Mouse (Mus musculus) heart, embryonic 12.5 days (tissue): ENCODE measurements around the gene Jdp2. TPM values are rescaled to one million over a fixed set of nuclear protein-coding genes. Genes with fewer than 3 reads are reported as not detected.

Experiments
- ATAC-seq: fragments of 200-750 bp; cut with Nextera tagmentation; 2 replicates; pipeline ENCODE4 v1.8.0; 2017; ENCODE audit warnings: moderate TSS enrichment, moderate library complexity; ENCODE audit not compliant: insufficient number of reproducible peaks, low FRiP score
- H3K27ac ChIP-seq: fragments of 300-500 bp; sonication (generic); 2 replicates; pipeline ENCODE4 v1.5.1; 2016; ENCODE audit warnings: mild to moderate bottlenecking, moderate library complexity; ENCODE audit not compliant: poor library complexity, severe bottlenecking
- H3K27me3 ChIP-seq: fragments of 300-500 bp; sonication (generic); replicated peaks from 2 replicates; pipeline ENCODE4 v1.6.1; 2016; ENCODE audit warnings: mild to moderate bottlenecking, moderate library complexity
- H3K36me3 ChIP-seq: fragments of 300-500 bp; sonication (generic); 2 replicates; pipeline ENCODE4 v1.6.1; 2016; ENCODE audit warnings: mild to moderate bottlenecking, moderate library complexity
- H3K4me1 ChIP-seq: fragments of 300-500 bp; sonication (generic); replicated peaks from 2 replicates; pipeline ENCODE4 v1.6.1; 2016; ENCODE audit warnings: mild to moderate bottlenecking
- H3K4me2 ChIP-seq: fragments of 300-500 bp; sonication (generic); 2 replicates; pipeline ENCODE4 v1.6.1; 2016; ENCODE audit warnings: mild to moderate bottlenecking, moderate library complexity
- H3K4me3 ChIP-seq: fragments of 300-500 bp; sonication (generic); 2 replicates; pipeline ENCODE4 v1.5.1; 2016; ENCODE audit warnings: mild to moderate bottlenecking
- H3K9ac ChIP-seq: fragments of 300-500 bp; sonication (generic); 2 replicates; pipeline ENCODE4 v1.6.1; 2016; ENCODE audit warnings: mild to moderate bottlenecking, moderate library complexity
- H3K9me3 ChIP-seq: fragments of 300-500 bp; sonication (generic); replicated peaks from 2 replicates; pipeline ENCODE4 v1.6.1; 2016; ENCODE audit warnings: mild to moderate bottlenecking, moderate library complexity
- WGBS: fragments of 180-500 bp; shearing (Covaris S2); methylation state at CpG from one replicate; pipeline ENCODE4 v1.1.7; 2016; 5-methylcytosine and 5-hydroxymethylcytosine counted together
- polyA plus RNA-seq: library from polyadenylated mRNA; unstranded; fragments of >200 nt; fragmentation: Nextera tagmentation; extraction: Ambion mirVana; gene quantifications from 2 replicates; pipeline ENCODE4 v1.2.1, GENCODE M21; 2016

The Jdp2 gene
- polyA plus RNA-seq, 1 experiment from 2014 or later = 0.56 TPM

DNA sequence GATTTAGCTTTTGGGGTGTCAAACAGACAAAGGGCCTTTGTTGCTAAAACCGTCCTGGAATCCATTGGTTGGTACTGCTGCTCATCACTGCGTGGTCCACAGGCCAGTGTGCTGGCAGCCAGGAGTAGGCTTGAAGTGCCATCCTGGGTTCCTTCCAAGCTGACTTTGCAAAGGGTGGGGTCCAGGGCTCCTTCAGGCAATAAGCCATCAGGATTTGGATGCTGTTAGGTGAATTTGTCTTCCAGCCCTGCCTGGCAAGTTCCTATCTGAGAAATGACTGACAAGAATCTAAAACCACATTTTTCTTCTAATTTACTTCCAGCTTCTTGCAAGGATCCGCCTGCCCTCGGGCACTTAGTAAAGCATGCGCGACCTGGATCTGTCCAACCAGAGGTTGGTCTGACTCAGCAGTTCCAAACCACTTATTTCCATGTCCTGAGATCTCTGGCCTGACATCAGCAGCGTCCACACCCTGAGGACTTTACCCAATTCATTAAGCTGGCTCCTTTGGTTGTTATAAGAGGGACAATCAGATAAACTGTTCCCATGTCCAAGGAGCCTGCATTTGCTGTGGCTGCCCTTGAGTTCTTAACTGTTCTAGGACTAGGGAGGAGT, 20.6 kb downstream of the Jdp2 start:
- no peak overlapping the region for H3K27ac ChIP-seq
- H3K9me3 ChIP-seq = no peaks in the 10 kb centered on the region
- 72% methylated on average over 7 of the region's 7 CpGs for WGBS

DNA sequence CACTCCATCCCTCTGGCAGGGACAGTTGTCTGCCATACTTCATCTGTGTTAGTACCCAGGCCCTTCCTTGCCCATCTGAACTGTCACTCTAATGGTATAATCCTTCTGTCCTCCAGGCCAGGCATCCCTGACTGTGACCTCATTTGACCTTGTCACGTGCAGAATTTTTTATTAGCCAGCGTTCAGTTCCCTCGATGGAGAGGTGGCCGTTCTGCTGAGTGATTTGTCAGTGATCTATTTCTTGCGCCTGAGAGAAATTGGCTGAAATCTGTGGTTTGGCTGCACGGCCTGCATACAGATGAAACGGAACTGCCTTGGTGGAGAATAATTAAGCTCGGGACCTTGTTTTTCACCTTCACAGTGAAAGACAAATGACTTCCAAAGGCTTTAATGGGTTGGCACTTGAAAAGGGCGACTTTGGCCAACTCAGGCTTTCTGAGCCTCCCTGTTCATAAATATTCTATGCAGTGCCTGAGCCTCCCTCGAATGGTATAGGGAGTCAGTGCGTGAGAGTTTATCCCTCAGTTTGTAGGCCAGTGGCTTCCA, 21.1 kb downstream of the Jdp2 start:
- no peak overlapping the region for H3K4me3 ChIP-seq
- H3K9me3 ChIP-seq = no peaks in the 10 kb centered on the region
- H3K4me2 ChIP-seq = no peak overlapping the region
- no peak overlapping the region for H3K9ac ChIP-seq
- no peak overlapping the region for H3K27ac ChIP-seq
- 67% methylated on average over 11 of the region's 11 CpGs for WGBS
- peaks cover 39% of the 10 kb centered on the region for H3K4me1 ChIP-seq
- no peak for ATAC-seq
- H3K36me3 ChIP-seq = peaks cover 13% of the 10 kb centered on the region; the same call in 1 of the 2 replicates
- H3K27me3 ChIP-seq = no peaks in the 10 kb centered on the region

More for the DNA sequence above, 20.6 kb downstream of the Jdp2 start:
- Histone ChIP-seq H3K9ac (no peak overlapping the region), H3K4me1 (peaks cover 36% of the 10 kb centered on the region), H3K4me3 (no peak overlapping the region), H3K4me2 (no peak overlapping the region), H3K36me3 (0 out of 2 replicates have a peak, but pooled peaks cover 13% of the 10 kb centered on the region), H3K27me3 (no peaks in the 10 kb centered on the region)
- ATAC-seq = no peak

DNA sequence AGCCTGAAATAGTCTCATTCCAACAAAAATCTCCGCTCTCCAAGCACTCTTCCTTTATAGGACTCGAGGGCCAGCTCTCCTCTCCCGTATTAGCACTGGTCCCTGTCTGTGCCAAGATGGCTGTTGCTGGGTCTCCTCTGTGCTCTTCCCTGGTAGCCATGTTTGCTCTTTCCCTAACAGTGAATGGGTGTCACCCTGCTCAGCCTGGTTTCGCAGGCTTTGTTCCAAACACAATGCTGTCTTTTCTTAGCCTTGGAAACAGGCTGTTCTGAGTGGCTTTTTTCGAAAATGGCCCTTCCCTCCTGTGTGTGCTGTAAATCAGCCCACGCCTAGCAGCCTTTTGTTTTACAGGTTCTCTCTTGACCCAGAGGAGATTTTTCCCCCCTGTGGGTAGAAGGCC, 22.2 kb downstream of the Jdp2 start:
- WGBS = 79% methylated on average over 6 of the region's 6 CpGs
- Histone ChIP-seq H3K4me3 (no peak overlapping the region), H3K36me3 (peaks cover 13% of the 10 kb centered on the region; the same call in 1 of the 2 replicates), H3K9ac (no peak overlapping the region), H3K4me1 (peaks cover 43% of the 10 kb centered on the region), H3K9me3 (no peaks in the 10 kb centered on the region), H3K27ac (no peak overlapping the region), H3K4me2 (no peak overlapping the region), H3K27me3 (no peaks in the 10 kb centered on the region)
- ATAC-seq = no peak

DNA sequence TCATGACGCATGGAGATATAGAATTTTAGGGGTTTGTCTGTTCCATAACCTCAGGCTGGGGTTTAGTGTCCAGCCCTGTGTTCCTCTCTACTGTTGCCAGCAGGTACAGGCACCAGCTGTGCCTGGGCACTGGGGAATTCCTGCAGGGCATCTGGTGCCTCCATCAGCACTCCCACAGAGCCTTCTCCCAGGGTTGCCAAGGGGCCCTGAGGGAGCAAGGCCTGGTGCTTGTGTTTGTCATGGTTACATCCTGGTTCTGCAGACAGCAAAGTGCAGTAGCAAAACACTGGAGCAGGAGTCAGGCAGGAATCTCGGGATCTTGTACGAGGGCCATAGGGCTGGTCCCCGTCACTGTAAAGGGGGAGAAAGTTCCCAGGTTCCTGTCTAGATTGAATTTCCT, 22.8 kb downstream of the Jdp2 start:
- H3K4me2 ChIP-seq = no peak overlapping the region
- H3K9me3 ChIP-seq = no peaks in the 10 kb centered on the region
- WGBS = 65% methylated on average over 4 of the region's 4 CpGs
- peaks cover 44% of the 10 kb centered on the region for H3K4me1 ChIP-seq
- H3K27ac ChIP-seq = no peak overlapping the region
- no peaks in the 10 kb centered on the region for H3K27me3 ChIP-seq
- H3K9ac ChIP-seq = no peak overlapping the region
- H3K36me3 ChIP-seq = peaks cover 13% of the 10 kb centered on the region; the same call in 1 of the 2 replicates
- ATAC-seq = no peak
- no peak overlapping the region for H3K4me3 ChIP-seq

DNA sequence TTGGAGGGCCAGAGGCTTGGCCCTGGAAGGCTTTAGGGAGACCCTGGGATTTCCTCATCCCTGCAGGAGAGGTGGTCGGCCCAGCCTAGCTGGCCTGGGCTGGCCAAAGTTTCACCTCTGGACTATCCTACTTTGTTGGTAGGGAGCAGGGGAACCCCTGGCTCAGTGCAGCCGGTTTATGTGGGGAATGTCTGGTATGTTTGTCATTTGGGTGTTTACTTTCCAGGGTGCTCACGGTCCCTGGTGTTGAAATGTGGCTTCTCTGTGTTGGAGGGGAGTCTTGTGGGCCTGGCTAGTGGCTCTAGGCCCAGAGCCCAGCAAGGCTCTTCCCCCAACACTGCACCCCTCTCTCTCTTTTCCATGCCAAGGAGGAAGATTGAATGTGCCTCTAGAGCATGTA, 24.9 kb downstream of the Jdp2 start:
- no peak for ATAC-seq
- WGBS = 26% methylated on average over 3 of the region's 3 CpGs
- peaks cover 37% of the 10 kb centered on the region for H3K4me1 ChIP-seq
- H3K27me3 ChIP-seq = no peaks in the 10 kb centered on the region
- no peak overlapping the region for H3K4me3 ChIP-seq
- H3K36me3 ChIP-seq = peaks cover 7% of the 10 kb centered on the region; the same call in 1 of the 2 replicates
- no peak overlapping the region for H3K4me2 ChIP-seq
- H3K9ac ChIP-seq = no peak overlapping the region
- peak overlapping the region; percentile 28 for H3K27ac ChIP-seq
- H3K9me3 ChIP-seq = no peaks in the 10 kb centered on the region

DNA sequence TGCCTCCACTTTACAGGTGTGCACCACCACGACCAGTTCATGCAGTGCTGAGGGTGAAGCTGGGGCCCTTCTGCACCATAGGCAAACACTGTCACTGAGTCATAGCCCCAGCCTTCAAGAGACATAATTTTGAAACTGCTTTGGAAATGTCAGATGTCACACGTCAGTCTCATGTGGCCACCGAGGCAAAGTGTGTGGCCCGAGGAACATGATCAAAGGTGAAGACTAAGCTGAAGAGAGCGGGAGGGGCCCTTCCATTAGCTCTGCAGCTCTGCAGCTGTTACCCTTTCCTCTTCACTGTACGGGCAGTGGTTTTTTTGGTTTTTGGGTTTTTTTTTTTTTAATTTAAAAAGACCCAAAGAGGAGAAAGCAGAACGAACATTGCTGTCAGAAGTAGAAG, 25.8 kb downstream of the Jdp2 start:
- H3K4me1 ChIP-seq = peaks cover 40% of the 10 kb centered on the region
- no peaks in the 10 kb centered on the region for H3K9me3 ChIP-seq
- no peak overlapping the region for H3K27ac ChIP-seq
- H3K36me3 ChIP-seq = peaks cover 6% of the 10 kb centered on the region; the same call in 1 of the 2 replicates
- 0 out of 2 replicates have a peak overlapping the region, but pooled peaks have one; percentile 15 for H3K9ac ChIP-seq
- ATAC-seq = no peak
- H3K4me2 ChIP-seq = no peak overlapping the region
- WGBS = 82% methylated on average over 7 of the region's 7 CpGs
- no peak overlapping the region for H3K4me3 ChIP-seq
- no peaks in the 10 kb centered on the region for H3K27me3 ChIP-seq

DNA sequence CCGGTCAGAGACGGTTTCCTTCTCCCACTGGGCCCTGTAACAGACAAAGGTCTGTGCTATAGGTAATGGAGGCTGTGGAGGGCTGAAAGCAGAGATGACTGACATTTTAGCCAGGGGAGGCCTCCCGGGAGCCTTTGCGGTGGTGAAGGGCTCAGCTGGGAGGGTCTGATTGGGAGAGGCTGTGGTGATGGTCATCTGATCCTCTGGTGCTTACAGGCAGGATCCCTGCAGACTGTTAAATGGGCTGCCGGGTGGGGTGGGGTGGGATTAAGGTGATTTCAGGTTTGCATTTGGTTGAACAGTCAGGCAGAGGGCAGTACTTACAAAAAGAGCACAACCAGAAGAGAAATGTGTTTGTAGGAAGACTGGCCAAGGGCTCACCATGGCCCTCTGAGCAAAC, 27.0 kb downstream of the Jdp2 start:
- H3K9me3 ChIP-seq = no peaks in the 10 kb centered on the region
- H3K4me3 ChIP-seq = no peak overlapping the region
- H3K9ac ChIP-seq = no peak overlapping the region
- H3K4me2 ChIP-seq = no peak overlapping the region
- H3K4me1 ChIP-seq = peaks cover 44% of the 10 kb centered on the region
- ATAC-seq = no peak
- H3K27me3 ChIP-seq = no peaks in the 10 kb centered on the region
- 50% methylated on average over 5 of the region's 5 CpGs for WGBS
- H3K27ac ChIP-seq = no peak overlapping the region
- H3K36me3 ChIP-seq = no peaks in the 10 kb centered on the region; the same call in 1 of the 2 replicates

DNA sequence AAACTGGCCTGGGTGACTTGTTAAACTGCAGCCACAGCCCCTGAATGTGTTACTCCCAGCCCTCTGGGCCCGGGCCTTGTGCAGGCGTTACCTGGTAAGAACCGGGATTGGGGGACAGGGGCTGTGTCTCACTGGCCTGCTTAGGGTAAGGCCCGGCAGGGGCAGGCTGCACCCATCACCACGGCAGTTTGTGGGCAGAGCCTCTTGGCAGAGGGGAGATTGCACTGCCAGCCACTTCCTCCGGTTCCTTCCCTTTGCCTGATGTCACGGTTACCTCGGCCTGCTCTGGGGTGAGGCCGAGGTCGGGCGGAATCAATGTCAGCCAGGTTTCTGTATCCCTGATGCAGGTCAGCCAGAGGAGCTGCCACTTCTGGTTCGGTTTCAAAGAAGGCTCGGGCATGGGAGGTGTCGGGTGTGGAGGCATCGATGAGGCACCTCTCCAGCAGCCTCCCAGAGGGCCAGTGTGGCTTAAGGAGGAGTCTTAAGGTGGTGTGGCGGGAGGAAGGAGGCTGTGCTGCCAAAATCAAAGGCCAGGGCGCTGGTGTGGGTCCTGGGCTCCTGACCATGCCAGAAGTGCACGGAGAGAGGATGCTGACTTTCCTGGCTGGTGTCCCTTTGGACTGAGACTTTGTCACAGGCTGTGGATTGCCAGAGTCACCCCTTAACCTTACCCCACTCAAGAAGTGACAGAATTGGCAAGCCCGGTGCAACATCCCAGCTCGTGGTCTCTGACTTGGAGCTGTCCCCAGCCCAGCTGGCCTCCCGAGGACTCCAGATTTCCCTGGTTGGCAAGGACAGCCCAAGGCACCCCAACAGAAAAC, 31.0 kb downstream of the Jdp2 start:
- no peak for ATAC-seq
- Histone ChIP-seq H3K27ac (no peak overlapping the region), H3K27me3 (no peaks in the 10 kb centered on the region)

DNA sequence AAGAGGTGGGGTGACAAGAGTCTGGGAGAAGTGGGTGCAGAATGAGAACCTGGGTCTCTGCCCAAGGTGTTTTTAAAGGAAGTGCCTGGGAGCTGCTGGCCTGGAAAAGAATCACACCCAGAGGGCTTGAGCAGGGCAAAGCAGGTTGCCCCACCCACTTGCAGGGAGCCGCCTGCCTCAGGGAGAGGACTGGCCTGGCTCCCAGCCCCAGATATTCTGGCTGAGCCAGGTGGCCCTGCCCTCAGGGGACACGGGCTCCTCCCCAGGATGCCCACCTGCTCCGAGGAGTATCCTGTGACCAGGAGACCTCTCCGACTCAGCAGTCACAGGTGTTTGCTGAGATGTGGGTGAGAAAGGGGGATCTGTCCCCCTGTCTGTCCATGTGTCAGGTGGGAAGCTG, 32.4 kb downstream of the Jdp2 start:
- Histone ChIP-seq H3K4me2 (no peak overlapping the region), H3K27ac (no peak overlapping the region), H3K27me3 (no peaks in the 10 kb centered on the region), H3K4me3 (no peak overlapping the region), H3K36me3 (peaks cover 40% of the 10 kb centered on the region), H3K9ac (no peak overlapping the region), H3K4me1 (peaks cover 9% of the 10 kb centered on the region), H3K9me3 (no peaks in the 10 kb centered on the region)
- WGBS = 61% methylated on average over 4 of the region's 4 CpGs
- no peak for ATAC-seq

More for the DNA sequence above, 31.0 kb downstream of the Jdp2 start:
- H3K36me3 ChIP-seq = peaks cover 35% of the 10 kb centered on the region
- 66% methylated on average over 21 of the region's 21 CpGs for WGBS
- 0 out of 2 replicates have a peak overlapping the region, but pooled peaks have one; percentile 3 for H3K9ac ChIP-seq
- peaks cover 17% of the 10 kb centered on the region for H3K4me1 ChIP-seq
- no peak overlapping the region for H3K4me3 ChIP-seq
- H3K9me3 ChIP-seq = no peaks in the 10 kb centered on the region
- H3K4me2 ChIP-seq = no peak overlapping the region

DNA sequence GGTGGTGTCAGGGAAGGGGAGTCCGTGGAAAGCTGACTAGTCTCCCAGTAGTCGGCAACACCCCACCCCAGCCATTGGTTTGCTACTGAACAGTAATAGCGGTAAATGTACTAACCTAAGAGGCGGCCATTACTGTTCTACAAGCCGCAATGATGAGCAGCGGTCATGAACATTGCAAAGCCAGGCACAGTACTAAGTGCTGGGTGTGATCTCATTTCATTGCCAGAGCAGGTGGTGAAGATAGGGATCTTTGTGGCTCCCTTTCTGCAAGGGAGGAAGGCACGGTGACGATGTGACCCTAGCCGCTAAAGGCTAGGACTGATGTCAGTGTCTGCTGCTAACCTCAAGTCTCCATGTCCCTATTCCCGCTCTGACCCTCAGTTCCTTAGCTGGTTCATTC, 33.5 kb downstream of the Jdp2 start:
- no peak overlapping the region for H3K9ac ChIP-seq
- ATAC-seq = no peak
- H3K36me3 ChIP-seq = peaks cover 40% of the 10 kb centered on the region
- no peaks in the 10 kb centered on the region for H3K27me3 ChIP-seq
- H3K9me3 ChIP-seq = no peaks in the 10 kb centered on the region
- H3K4me3 ChIP-seq = no peak overlapping the region
- WGBS = 89% methylated on average over 10 of the region's 10 CpGs
- peaks cover 7% of the 10 kb centered on the region for H3K4me1 ChIP-seq
- H3K27ac ChIP-seq = no peak overlapping the region
- no peak overlapping the region for H3K4me2 ChIP-seq

DNA sequence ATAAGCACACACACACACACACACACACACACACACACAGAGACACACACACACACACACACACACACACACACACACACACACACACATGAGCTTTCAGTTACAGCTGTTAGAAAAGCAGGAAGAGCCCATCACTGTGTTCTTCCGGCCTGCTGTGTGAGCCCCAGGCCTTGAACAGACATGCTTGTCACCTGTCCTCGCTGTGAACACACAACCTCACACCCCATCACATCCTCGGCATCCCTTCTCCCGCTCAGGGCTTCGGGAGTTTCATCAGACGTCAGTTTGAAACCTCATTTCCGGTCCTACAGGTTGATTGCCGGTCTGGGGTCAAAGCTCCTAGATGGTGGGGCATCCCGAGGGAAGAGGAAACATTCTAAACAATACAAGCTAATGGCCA, 39.1 kb downstream of the Jdp2 start:
- Histone ChIP-seq H3K27ac (no peak overlapping the region), H3K27me3 (no peaks in the 10 kb centered on the region), H3K4me2 (no peak overlapping the region), H3K4me1 (peaks cover 29% of the 10 kb centered on the region), H3K36me3 (peaks cover 46% of the 10 kb centered on the region), H3K4me3 (no peak overlapping the region), H3K9me3 (no peaks in the 10 kb centered on the region), H3K9ac (no peak overlapping the region)
- 73% methylated on average over 9 of the region's 9 CpGs for WGBS
- ATAC-seq = no peak
